Mouse (Mus musculus) lung, postnatal 36 days (tissue): ENCODE data around the gene Lypd6b.
A peak's percentile ranks its signal among the peaks of the same experiment; 100 is the strongest.

ENCODE experiments used
- DNase-seq: peaks from one replicate; pipeline ENCODE4 v3.0.0; 2022; ENCODE audit warnings: mixed read lengths

Gene Lypd6b

DNA sequence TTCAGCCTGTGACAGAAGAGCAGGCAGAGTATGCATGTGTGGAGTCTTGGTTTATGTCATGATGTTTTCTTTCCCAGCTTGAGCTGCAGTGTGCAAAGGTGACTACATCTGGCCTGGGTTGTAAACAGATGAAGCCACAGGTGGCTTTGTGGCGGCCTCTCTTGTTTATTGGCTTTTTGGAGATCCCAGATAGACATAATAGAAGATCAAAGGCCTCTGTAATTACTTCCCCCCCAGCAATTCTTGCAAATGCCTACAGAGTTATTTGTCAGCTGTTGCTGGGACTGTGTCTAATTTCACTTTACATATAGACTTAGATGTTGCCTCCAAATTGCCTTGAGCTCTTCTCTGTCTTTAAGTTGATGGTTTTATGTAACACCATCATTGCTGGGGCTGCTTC, 38.1 kb downstream of the Lypd6b start:
- no peak for DNase-seq

- no peak for DNase-seq
Observed at GRCm38 (mm10) chr2:49827756-49828155, 40.3 kb downstream of the Lypd6b start.

DNA sequence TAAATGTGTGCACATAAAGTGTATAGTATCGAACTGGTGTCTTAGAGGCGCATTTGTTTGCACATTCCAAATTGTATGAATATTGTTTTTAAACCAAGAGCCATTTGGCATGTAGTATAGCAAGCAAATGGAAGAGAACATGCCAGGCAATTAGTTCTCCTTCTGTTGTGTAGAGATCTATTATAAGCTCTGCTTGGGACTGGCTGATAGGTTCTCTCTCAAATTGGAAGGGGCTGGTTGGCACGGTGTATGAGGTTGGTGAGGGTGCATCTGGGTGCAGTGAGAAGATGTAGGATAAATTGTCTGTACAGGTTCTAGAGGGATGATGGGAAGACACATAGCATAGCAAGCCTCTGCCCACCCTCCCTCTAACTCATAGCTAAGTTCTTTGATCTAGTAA, 42.9 kb downstream of the Lypd6b start:
- no peak for DNase-seq

- DNase-seq, result no peak
Observed at GRCm38 (mm10) chr2:49832277-49832803, 44.9 kb downstream of the Lypd6b start.

GRCm38 (mm10) chr2:49837454-49838059, 50.1 kb downstream of the Lypd6b start:
- no peak for DNase-seq

DNA sequence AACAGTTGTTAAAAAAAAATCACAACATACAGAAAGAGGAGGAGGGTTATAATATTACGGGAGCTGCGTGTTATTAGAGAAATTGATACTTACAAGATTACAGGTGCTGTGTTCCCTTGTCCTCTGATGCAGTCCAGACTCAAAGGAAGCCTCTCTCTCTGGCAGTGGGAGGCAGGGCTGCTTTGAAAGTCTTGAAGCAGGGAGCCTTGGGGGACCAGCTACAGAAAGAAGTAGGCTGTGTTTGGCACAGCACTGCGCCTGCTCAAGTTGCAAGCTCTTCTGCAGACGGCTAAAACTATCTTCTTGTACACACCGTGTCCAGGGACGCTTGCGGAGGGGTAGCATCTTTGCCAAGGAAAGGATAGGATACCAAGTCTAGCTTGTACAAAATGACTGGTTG, 51.1 kb downstream of the Lypd6b start:
- DNase-seq, result no peak

- peak; percentile 73 for DNase-seq
Observed at GRCm38 (mm10) chr2:49840573-49840972, 53.1 kb downstream of the Lypd6b start.

DNA sequence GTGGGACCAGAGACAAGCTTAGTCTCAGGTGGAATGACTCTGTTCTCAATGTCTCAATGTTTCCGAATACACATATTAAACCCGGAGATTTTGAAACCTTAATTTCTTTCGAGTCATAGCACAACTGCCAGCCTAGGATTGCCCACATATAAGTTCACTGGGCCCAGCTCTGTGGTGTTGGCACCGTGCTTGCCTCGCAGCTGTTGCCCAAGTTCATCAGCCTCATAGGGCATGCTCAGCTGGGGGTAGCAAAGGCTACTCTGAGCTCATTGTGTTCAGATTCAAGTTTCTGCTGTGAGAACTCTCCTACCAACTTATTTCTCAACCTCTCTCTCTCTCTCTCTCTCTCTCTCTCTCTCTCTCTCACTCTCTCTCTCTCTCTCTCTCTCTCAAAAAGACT, 53.6 kb downstream of the Lypd6b start:
- DNase-seq, result no peak

DNA sequence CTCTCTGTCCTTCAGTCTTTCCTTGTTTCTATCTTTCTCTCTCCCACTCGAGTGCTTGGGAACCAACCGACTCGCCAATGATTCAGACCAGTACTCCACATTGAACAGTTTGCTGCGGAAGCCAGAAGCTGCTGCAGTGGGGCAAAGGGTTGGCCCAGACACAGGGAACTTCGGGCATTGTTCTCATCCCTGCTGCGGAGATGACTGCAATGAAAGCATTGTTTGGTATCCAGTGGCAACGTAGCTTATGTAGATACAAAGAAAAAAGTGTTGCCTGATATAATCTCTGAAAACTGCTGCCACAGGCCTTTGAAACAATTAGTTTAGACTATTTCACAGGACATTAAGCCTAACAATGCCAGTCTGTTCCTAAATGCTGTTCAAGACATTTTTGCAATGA, 57.6 kb downstream of the Lypd6b start:
- DNase-seq, result no peak

GRCm38 (mm10) chr2:49846097-49846496, 58.6 kb downstream of the Lypd6b start:
- DNase-seq, result no peak

- DNase-seq, result no peak
Observed at GRCm38 (mm10) chr2:49846880-49847279, 59.4 kb downstream of the Lypd6b start.

GRCm38 (mm10) chr2:49847831-49848230, 60.3 kb downstream of the Lypd6b start:
- no peak for DNase-seq

DNA sequence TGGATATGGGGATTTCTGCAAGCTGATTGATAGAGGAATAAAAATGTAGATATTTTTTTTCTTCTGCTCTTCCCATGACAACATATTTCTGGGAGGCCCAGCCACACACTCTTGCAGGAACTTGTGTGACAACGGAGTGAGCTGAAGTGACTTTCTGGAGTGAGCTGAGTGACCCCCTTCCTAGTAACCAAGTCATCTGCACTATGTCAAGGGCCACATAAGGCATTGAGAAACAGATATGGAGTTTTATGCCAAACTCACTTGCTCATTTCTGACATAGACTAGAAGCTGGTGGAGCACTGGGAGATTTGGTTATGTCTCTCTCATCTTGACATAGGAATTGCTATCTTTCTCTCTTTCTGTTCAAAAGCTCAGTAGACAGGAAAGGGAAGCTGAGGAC, 62.3 kb downstream of the Lypd6b start:
- DNase-seq, result no peak

DNA sequence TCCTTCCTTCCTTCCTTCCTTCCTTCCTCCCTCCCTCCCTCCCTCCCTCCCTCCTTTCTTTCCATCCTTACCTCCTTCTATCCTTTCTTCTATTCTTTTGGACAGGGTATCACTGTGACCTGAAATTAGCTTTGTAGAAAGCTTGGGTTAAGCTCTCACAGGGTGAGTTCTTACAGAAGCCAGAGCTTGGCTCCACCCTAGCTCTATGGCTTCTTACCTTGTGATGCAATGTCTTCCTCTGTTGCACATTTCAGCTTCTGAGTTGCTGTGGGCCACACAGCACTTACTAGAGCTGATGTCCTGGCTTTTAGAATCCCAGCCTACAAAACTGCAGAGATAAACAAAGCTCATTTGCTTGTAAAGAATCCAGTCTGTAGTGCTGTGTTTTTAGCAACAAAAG, 64.5 kb downstream of the Lypd6b start:
- DNase-seq, result no peak

DNA sequence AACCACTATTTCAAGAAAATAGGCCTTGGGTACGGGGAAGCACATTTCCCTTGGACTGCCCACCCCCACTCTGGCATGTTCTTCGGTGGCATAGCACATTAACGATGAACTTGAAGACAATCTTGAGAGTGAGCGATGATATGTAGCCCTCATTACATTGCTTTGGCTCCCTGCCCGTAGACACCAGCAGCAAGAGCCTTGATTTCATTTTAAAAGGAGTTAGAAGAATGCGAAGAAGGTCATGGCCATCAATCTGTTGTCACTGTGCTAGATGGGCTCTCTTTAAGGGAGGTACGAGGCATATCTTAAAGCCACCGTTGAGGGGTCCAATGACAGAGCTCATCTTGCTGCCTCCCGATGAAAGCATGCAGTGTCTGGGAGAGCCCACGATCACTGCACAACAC, 68.7 kb downstream of the Lypd6b start:
- DNase-seq, result no peak

GRCm38 (mm10) chr2:49856584-49856983, 69.1 kb downstream of the Lypd6b start:
- DNase-seq, result no peak

GRCm38 (mm10) chr2:49860219-49860962, 72.9 kb downstream of the Lypd6b start:
- DNase-seq, result peak; percentile 21

- peak; percentile 15 for DNase-seq
Observed at GRCm38 (mm10) chr2:49860969-49861592, 73.6 kb downstream of the Lypd6b start.

DNA sequence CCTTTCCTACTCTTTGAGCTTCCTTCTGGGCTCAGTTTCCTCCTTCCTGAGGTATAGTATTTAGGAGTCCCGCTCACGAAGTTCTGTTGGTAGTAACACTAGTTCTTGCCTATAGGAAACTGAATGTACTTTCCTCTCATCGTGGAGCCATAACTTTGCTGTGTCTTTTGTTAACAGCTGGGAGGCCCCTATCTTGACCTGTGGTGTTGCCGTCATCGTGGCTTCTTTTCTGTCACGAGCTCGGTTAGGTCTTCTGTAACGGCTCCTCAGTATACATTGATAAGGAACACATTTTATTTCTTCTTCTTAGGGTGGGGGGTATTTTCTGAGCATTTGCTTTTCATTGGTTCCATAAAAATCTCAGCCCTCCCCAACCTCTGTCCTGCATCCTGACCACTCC, 74.2 kb downstream of the Lypd6b start:
- DNase-seq, result no peak

DNA sequence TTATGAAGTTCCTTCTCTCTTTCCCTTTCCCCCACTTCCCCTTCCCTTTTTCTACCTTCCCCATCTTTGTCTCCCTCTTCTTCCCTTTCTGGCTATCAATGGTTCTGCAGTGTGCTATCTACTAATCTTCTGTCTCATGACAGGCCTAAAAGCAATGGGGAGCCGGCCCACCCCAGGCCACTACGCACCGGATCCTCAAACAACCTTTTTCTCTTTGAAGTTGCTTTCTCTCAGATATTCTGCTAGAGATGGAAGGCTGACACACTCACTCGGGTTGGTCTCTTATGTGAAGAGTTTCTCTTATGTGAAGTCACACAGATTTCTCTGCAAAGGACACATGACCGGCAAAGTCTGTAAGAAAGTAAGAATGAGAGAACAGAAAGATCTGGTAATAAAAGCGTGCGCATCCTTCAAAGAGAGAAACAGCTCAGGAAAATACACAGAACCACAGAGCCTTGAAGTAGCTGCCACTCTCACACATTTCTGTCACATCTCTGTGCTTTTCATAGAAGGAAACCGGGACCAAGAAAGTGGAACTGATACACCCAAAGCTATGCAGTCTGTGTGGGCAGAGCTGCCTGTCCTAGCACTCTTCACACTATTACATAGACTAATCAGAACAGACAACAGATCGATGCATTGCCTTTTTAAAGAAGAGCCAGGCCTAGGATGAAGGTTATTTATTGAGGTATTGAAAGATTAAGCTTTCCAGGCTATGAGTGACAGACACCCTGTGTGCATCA, 80.8 kb downstream of the Lypd6b start:
- DNase-seq, result no peak

GRCm38 (mm10) chr2:49869044-49869443, 81.6 kb downstream of the Lypd6b start:
- DNase-seq, result no peak

GRCm38 (mm10) chr2:49869782-49870514, 82.5 kb downstream of the Lypd6b start:
- no peak for DNase-seq

GRCm38 (mm10) chr2:49871012-49871411, 83.5 kb downstream of the Lypd6b start:
- DNase-seq, result no peak
